Mouse (Mus musculus) bone marrow macrophage, adult 2 months (primary cell): ENCODE measurements around the gene Kmt5a.

Experiments used
- CTCF ChIP-seq: IDR thresholded peaks from 2 replicates; pipeline ENCODE4 v1.5.1; 2012; ENCODE audit warnings: low read depth, mild to moderate bottlenecking, low read length, moderate library complexity
- POLR2A ChIP-seq: IDR thresholded peaks from 2 replicates; pipeline ENCODE4 v1.6.1; 2012; ENCODE audit warnings: mild to moderate bottlenecking, low read depth, low read length, borderline replicate concordance

- no peak for TF ChIP-seq CTCF
- TF ChIP-seq POLR2A: no peak
Observed at GRCm38 (mm10) chr5:124483655-124484396, 44.1 kb downstream of the Kmt5a start.
